Mouse (Mus musculus): ENCODE measurements around the gene Nenf. TPM values are rescaled to one million over a fixed set of nuclear protein-coding genes. Genes with fewer than 3 reads are reported as not detected.

Gene Nenf
- total RNA-seq, 2 experiments from 2014 or later: 105 to 108 TPM

- intact Hi-C loops (cut with DNase I): no loop called here
- DNase-seq: no peak
Measured at GRCm38 (mm10) chr1:191293051-191293450, 24.9 kb downstream of the Nenf start.

- intact Hi-C loops (cut with DNase I): no loop called here
- peak; percentile 63 to 73 for DNase-seq
Measured at GRCm38 (mm10) chr1:191292348-191292747, 25.6 kb downstream of the Nenf start.

- DNase-seq: peak in 1 of 2 experiments; percentile 60
Measured at GRCm38 (mm10) chr1:191288762-191289161, 29.2 kb downstream of the Nenf start.

GRCm38 (mm10) chr1:191284502-191284901, 33.5 kb downstream of the Nenf start:
- intact Hi-C loops (cut with DNase I): no loop called here
- DNase-seq: no peak

More at GRCm38 (mm10) chr1:191288762-191289161, 29.2 kb downstream of the Nenf start:
- intact Hi-C loops (cut with DNase I): no loop called here

GRCm38 (mm10) chr1:191283110-191284040, 34.6 kb downstream of the Nenf start:
- DNase-seq: no peak
- intact Hi-C loops (cut with DNase I): no loop called here

- intact Hi-C loops (cut with DNase I): no loop called here
- no peak for DNase-seq
Measured at GRCm38 (mm10) chr1:191282319-191282718, 35.7 kb downstream of the Nenf start.

GRCm38 (mm10) chr1:191281171-191281570, 36.8 kb downstream of the Nenf start:
- no peak for DNase-seq
- intact Hi-C loops (cut with DNase I): no loop called here

GRCm38 (mm10) chr1:191278324-191278723, 39.7 kb downstream of the Nenf start:
- intact Hi-C loops (cut with DNase I): loop anchor here (5.0 kb wide), 2 partner anchors 96 to 201 kb away; no protein-coding TSS in a partner anchor
- no peak for DNase-seq

- intact Hi-C loops (cut with DNase I): loop anchor here (5.0 kb wide), 2 partner anchors 95 to 200 kb away; no protein-coding TSS in a partner anchor
- peak in 1 of 2 experiments; percentile 32 for DNase-seq
Measured at GRCm38 (mm10) chr1:191277549-191278059, 40.4 kb downstream of the Nenf start.

- intact Hi-C loops (cut with DNase I): loop anchor here (5.0 kb wide), 2 partner anchors 94 to 199 kb away; no protein-coding TSS in a partner anchor
Measured at GRCm38 (mm10) chr1:191276181-191276580, 41.8 kb downstream of the Nenf start.

GRCm38 (mm10) chr1:191275527-191275926, 42.5 kb downstream of the Nenf start:
- peak; percentile 78 to 87 for DNase-seq
- intact Hi-C loops (cut with DNase I): loop anchor here (1.0 to 5.0 kb wide), 4 partner anchors 93 to 331 kb away; no protein-coding TSS in a partner anchor

More at GRCm38 (mm10) chr1:191276181-191276580, 41.8 kb downstream of the Nenf start:
- DNase-seq: no peak

- no peak for DNase-seq
- intact Hi-C loops (cut with DNase I): no loop called here
Measured at GRCm38 (mm10) chr1:191272660-191273059, 45.3 kb downstream of the Nenf start.

GRCm38 (mm10) chr1:191269648-191269952, 48.4 kb downstream of the Nenf start:
- DNase-seq: no peak
- intact Hi-C loops (cut with DNase I): no loop called here

- no peak for DNase-seq
- intact Hi-C loops (cut with DNase I): no loop called here
Measured at GRCm38 (mm10) chr1:191268797-191269647, 49.0 kb downstream of the Nenf start.

GRCm38 (mm10) chr1:191267856-191268255, 50.1 kb downstream of the Nenf start:
- intact Hi-C loops (cut with DNase I): no loop called here
- no peak for DNase-seq

- DNase-seq: no peak
- intact Hi-C loops (cut with DNase I): no loop called here
Measured at GRCm38 (mm10) chr1:191267162-191267561, 50.8 kb downstream of the Nenf start.

GRCm38 (mm10) chr1:191263471-191263870, 54.5 kb downstream of the Nenf start:
- DNase-seq: no peak
- intact Hi-C loops (cut with DNase I): no loop called here

GRCm38 (mm10) chr1:191261861-191262260, 56.1 kb downstream of the Nenf start:
- intact Hi-C loops (cut with DNase I): no loop called here

GRCm38 (mm10) chr1:191259661-191260060, 58.3 kb downstream of the Nenf start:
- intact Hi-C loops (cut with DNase I): no loop called here
- no peak for DNase-seq

More at GRCm38 (mm10) chr1:191261861-191262260, 56.1 kb downstream of the Nenf start:
- DNase-seq: no peak

- no peak for DNase-seq
Measured at GRCm38 (mm10) chr1:191259121-191259520, 58.9 kb downstream of the Nenf start.

GRCm38 (mm10) chr1:191258521-191258920, 59.5 kb downstream of the Nenf start:
- DNase-seq: no peak
- intact Hi-C loops (cut with DNase I): no loop called here

More at GRCm38 (mm10) chr1:191259121-191259520, 58.9 kb downstream of the Nenf start:
- intact Hi-C loops (cut with DNase I): no loop called here

All from heart, postnatal 36 days (tissue).